In genomic region chr8:87389016-87389415, GRCm38 (mm10) we compare ENCODE assay signal across 19 mouse cellular contexts.
"Had no signal": no experiment of that assay in that cellular context is flagged by ENCODE, and none has a peak within 500 bp of the region (broad histone marks: within the 10 kb centered on the region; RNA-seq: fewer than 3 reads in every experiment).

No protein-coding gene starts in this region.

- H3K27me3 ChIP-seq: liver, embryonic 15.5 days; lung, embryonic 15.5 days; megakaryocyte, embryonic 14.5 days; midbrain, embryonic 13.5 days; midbrain, embryonic 15.5 days; neural tube, embryonic 12.5 days; stomach, embryonic 15.5 days had no signal

- H3K27ac ChIP-seq: liver, embryonic 15.5 days; lung, embryonic 15.5 days; macrophage; midbrain, embryonic 13.5 days; midbrain, embryonic 15.5 days; neural tube, embryonic 12.5 days; stomach, embryonic 15.5 days; stomach, postnatal 0 days had no signal

- DNase-seq: liver, postnatal 0 days; lung, adult 2 months; lung, postnatal 14 days; lung, postnatal 36 days; right cerebral cortex, postnatal 14 days; thymus, adult 18-20 months; thymus, postnatal 14 days; thymus, postnatal 36 days had no signal

- H3K4me2 ChIP-seq: liver, embryonic 15.5 days; lung, embryonic 15.5 days; midbrain, embryonic 11.5 days; midbrain, embryonic 13.5 days; midbrain, embryonic 15.5 days; neural tube, embryonic 12.5 days; stomach, embryonic 15.5 days had no signal

- H3K9ac ChIP-seq: liver, embryonic 15.5 days; liver, postnatal 0 days; lung, embryonic 15.5 days; midbrain, embryonic 13.5 days; midbrain, embryonic 15.5 days; neural tube, embryonic 12.5 days; stomach, embryonic 15.5 days had no signal

- ATAC-seq: liver, postnatal 0 days; lung, postnatal 0 days; midbrain, embryonic 13.5 days; midbrain, embryonic 15.5 days had no signal

- H3K36me3 ChIP-seq: liver, embryonic 15.5 days; lung, embryonic 15.5 days; midbrain, embryonic 13.5 days; midbrain, embryonic 15.5 days; neural tube, embryonic 12.5 days; stomach, embryonic 15.5 days had no signal

- H3K4me3 ChIP-seq: liver, embryonic 15.5 days; lung, embryonic 15.5 days; megakaryocyte, embryonic 14.5 days; midbrain, embryonic 13.5 days; midbrain, embryonic 15.5 days; neural tube, embryonic 12.5 days; stomach, embryonic 15.5 days had no signal

- H3K9me3 ChIP-seq: liver, embryonic 15.5 days; lung, embryonic 15.5 days; midbrain, embryonic 13.5 days; midbrain, embryonic 15.5 days; neural tube, embryonic 12.5 days; stomach, embryonic 15.5 days had no signal

- H3K4me1 ChIP-seq: liver, embryonic 15.5 days; lung, embryonic 15.5 days; megakaryocyte, embryonic 14.5 days; midbrain, embryonic 15.5 days; neural tube, embryonic 12.5 days; stomach, embryonic 15.5 days had no signal
